8 mouse cellular contexts compared by ENCODE assay signal in genomic region chr1:177794866-177795265, GRCm38 (mm10). TPM values are rescaled to one million over a fixed set of nuclear protein-coding genes. Genes with fewer than 3 reads are reported as not detected.
A peak's percentile ranks its signal among the peaks of the same experiment; 100 is the strongest.
DNase-seq lines count a peak whose midpoint lies in the region; ATAC-seq and TF ChIP-seq lines count a peak whose summit lies in the region.

No protein-coding gene starts in this region.

- ATAC-seq in intestine, embryonic 14.5 days (replicated peaks; ENCODE audit: low FRiP score, low TSS enrichment, low read depth): no peak
- ATAC-seq in lung, postnatal 0 days: no peak

- no peak for TF ChIP-seq CTCF in lung, postnatal 0 days (IDR thresholded peaks at IDR 0.05)

- peaks cover 19% of the 10 kb centered on the region for H3K4me1 ChIP-seq in intestine, embryonic 14.5 days (replicated peaks; ENCODE audit: control insufficient read depth, insufficient read depth, low read length)
- peaks cover 17% of the 10 kb centered on the region; the same call in 1 of the 2 replicates for H3K4me1 ChIP-seq in lung, postnatal 0 days (ENCODE audit: insufficient read depth, low read depth, low read length)

- no peaks in the 10 kb centered on the region for H3K27me3 ChIP-seq in intestine, embryonic 14.5 days (replicated peaks; ENCODE audit: control insufficient read depth, insufficient read depth, low read length)
- H3K27me3 ChIP-seq in lung, postnatal 0 days (replicated peaks; ENCODE audit: insufficient read depth, low read length): no peaks in the 10 kb centered on the region

- no peaks in the 10 kb centered on the region for H3K9me3 ChIP-seq in intestine, embryonic 14.5 days (ENCODE audit: control insufficient read depth, low read length)
- H3K9me3 ChIP-seq in lung, postnatal 0 days (ENCODE audit: low read length): no peaks in the 10 kb centered on the region

- H3K9ac ChIP-seq in intestine, embryonic 14.5 days (ENCODE audit: low read length): peak overlapping the region; percentile 89
- peak overlapping the region; percentile 82 for H3K9ac ChIP-seq in lung, postnatal 0 days (replicated peaks; ENCODE audit: low read depth)

- H3K4me2 ChIP-seq in intestine, embryonic 14.5 days (ENCODE audit: low read length): peak overlapping the region; percentile 88
- peak overlapping the region; percentile 83 for H3K4me2 ChIP-seq in lung, postnatal 0 days (replicated peaks; ENCODE audit: low read depth, low read length)

- no peaks in the 10 kb centered on the region for H3K36me3 ChIP-seq in intestine, embryonic 14.5 days (ENCODE audit: control insufficient read depth, insufficient read depth, low read length)
- H3K36me3 ChIP-seq in lung, postnatal 0 days (ENCODE audit: insufficient read depth, low read length): no peaks in the 10 kb centered on the region

- no peak for TF ChIP-seq EP300 in lung, postnatal 0 days (IDR thresholded peaks at IDR 0.05)

- DNase-seq in adrenal gland, adult (ENCODE audit: inconsistent age in 2 of 2, low spot score in 1 of 2): peak; percentile 18 to 74
- no peak for DNase-seq in adrenal gland, postnatal 36 days
- peak; percentile 14 for DNase-seq in thymus, postnatal 4 days
- no peak for DNase-seq in thymus, adult 18-20 months
- DNase-seq in intestine, embryonic 14.5 days (ENCODE audit: low spot score): peak; percentile 68
- DNase-seq in lung, postnatal 0 days (ENCODE audit: low spot score): peak; percentile 8
- DNase-seq in yolk sac, embryonic 10.5 days (ENCODE audit: low spot score): peak; percentile 7
- DNase-seq in T-cell, adult 2 months (ENCODE audit: low spot score): no peak

- peak overlapping the region; percentile 72 for H3K4me3 ChIP-seq in intestine, embryonic 14.5 days (ENCODE audit: low read depth, low read length)
- peak overlapping the region; percentile 84 for H3K4me3 ChIP-seq in lung, postnatal 0 days (ENCODE audit: low read depth, low read length)

- 8% methylated on average over 8 of the region's 8 CpGs for WGBS in intestine, embryonic 14.5 days
- 5% methylated on average over 8 of the region's 8 CpGs for WGBS in lung, postnatal 0 days

- no peak overlapping the region for H3K27ac ChIP-seq in intestine, embryonic 14.5 days (ENCODE audit: low read depth)
- H3K27ac ChIP-seq in lung, postnatal 0 days (ENCODE audit: low read length): peak overlapping the region; percentile 7; the same call in 1 of the 2 replicates

RNA-seq across cellular contexts. Expression of gene Adss, which starts 1.4 kb away (rescaled TPM):
- total RNA-seq in adrenal gland, postnatal 36 days (2021): 10 to 100 TPM; 63.4 to 79.1 TPM
- 47.4 and 51.0 TPM in 2 replicates for polyA plus RNA-seq in intestine, embryonic 14.5 days (2014; fragmentation: Nextera tagmentation; extraction: Ambion mirVana)
- polyA plus RNA-seq in lung, postnatal 0 days (2015; fragmentation: Nextera tagmentation; extraction: Ambion mirVana): 28.4 and 31.4 TPM in 2 replicates

Comparison
In these comparisons a context has a peak if more than half of its experiments do, and no peak if none do; other contexts are left out.
1. DNase-seq: peak in adrenal gland, adult (2 of 2), thymus, postnatal 4 days (single experiment), intestine, embryonic 14.5 days (single experiment), lung, postnatal 0 days (single experiment) and yolk sac, embryonic 10.5 days (single experiment); none in adrenal gland, postnatal 36 days (0 of 2), thymus, adult 18-20 months (0 of 2) and T-cell, adult 2 months (single experiment).